Mouse (Mus musculus): ENCODE data around the gene Gtf3c6. TPM values are rescaled to one million over a fixed set of nuclear protein-coding genes. Genes with fewer than 3 reads are reported as not detected.

Gtf3c6 gene
- total RNA-seq (2015; ENCODE audit: low replicate concordance) (14.3 and 19.8 TPM in 2 replicates), total RNA-seq (2017; ENCODE audit: low replicate concordance) (7.4 and 38.7 TPM in 2 replicates)

DNA sequence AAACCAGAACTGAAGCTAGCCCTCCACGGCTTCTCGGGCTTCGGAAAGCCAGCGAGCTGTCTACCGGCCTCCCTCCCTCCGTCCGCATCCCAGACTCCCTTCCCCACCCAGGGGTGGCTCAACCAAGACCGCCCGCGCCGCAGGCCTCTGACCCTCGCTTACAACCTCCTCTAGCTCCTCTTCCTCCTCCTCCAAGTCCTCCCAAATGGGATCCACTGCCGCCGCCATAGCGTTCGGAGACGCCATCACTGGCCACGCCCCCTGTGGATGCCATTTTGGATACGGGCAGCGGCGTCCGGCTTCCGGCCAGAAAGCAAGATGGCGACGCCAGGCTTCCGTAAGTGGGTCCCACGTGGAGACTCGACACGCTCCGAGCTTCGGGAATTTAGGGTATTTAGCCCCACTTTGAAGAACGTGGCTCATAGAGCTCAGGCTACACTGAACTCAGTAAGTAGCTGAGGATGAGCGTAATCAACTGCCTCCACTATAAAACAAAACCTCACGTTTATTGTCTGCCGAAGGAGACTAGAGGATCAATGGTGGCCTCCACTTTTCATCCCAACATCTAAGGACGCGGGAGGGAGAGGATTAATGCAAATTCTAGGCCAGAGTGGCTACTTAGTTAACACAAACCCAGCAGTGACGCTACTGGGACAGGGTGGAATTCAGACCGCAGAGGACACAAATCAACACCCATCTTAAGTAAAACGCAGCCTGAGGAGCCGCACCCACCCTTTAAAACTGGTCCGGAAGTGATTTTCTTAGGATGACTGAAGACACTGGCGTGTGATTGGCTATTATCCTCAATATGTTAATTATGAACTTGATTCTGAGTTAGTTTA is at the start of gene Gtf3c6:
TSS of gene Gtf3c6 (minus strand) at position 695 of the 842 bp plus-strand sequence.
- ATAC-seq (replicated peaks; ENCODE audit: low FRiP score, poor library complexity, severe bottlenecking) = peak; percentile 88

DNA sequence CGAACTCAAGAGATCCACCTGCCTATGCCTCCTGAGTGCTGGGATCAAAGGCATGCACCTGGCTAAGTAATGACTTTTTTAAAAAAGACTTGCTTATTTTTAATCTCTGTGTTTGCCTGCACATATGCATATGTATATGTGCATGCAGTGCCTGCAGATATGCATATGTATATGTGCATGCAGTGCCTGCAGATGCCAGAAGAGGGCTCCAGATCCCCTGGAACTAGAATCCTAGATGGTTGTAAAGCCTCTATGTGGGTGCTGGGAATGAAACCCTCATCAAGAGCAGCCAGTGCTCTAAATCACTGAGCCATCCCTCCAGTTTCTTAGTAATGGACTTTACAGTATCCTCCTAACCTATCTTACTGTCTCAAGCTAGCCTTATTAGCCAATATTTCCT is 48.1 kb upstream of the Gtf3c6 start:
- no peak for ATAC-seq (replicated peaks; ENCODE audit: low FRiP score, poor library complexity, severe bottlenecking)

DNA sequence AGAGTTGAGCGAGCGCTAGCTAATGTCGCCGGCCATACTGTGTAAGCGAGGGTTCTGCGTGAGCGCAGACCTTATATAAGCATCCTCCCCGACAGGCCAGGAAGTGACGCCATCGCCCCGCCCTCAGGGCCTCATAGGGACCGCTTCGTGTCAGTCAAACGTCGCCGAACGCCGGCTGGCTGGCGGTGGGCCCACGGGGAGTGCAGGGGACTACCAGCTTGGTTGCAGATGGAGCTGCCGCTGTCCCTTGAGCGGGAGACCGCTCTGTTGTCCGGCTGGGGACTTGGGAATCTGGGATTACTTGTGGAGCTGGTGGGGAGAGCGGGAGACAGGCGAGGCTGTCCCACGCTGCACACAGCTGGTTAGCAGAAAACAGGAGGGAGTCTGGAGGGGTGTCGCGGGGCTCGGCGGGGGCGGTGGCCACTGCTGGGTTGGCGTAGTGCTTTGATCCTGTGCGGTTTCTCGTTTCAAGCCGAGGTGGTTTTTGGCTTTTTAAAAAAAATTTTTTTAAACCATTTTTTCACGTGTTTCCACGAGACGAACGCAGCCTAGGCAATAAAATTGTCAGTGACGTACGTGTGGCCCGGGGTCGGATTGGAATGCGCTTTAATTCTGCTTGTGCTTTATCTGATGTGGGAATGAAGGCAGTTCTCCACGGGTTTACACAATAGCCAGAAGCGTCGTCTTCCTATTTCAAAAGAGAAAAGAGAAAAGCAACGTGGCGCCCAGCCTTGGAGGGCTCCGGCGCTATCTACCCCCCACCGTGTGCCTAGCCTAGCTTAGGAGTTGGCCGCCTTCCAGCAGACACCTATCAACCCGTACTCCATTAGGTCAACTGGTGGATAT is 44.5 kb upstream of the Gtf3c6 start, which contains the start of gene Amd1:
TSS of gene Amd1 (minus strand) at position 47 of the 846 bp plus-strand sequence.
- ATAC-seq (replicated peaks; ENCODE audit: low FRiP score, poor library complexity, severe bottlenecking) = peak; percentile 91

DNA sequence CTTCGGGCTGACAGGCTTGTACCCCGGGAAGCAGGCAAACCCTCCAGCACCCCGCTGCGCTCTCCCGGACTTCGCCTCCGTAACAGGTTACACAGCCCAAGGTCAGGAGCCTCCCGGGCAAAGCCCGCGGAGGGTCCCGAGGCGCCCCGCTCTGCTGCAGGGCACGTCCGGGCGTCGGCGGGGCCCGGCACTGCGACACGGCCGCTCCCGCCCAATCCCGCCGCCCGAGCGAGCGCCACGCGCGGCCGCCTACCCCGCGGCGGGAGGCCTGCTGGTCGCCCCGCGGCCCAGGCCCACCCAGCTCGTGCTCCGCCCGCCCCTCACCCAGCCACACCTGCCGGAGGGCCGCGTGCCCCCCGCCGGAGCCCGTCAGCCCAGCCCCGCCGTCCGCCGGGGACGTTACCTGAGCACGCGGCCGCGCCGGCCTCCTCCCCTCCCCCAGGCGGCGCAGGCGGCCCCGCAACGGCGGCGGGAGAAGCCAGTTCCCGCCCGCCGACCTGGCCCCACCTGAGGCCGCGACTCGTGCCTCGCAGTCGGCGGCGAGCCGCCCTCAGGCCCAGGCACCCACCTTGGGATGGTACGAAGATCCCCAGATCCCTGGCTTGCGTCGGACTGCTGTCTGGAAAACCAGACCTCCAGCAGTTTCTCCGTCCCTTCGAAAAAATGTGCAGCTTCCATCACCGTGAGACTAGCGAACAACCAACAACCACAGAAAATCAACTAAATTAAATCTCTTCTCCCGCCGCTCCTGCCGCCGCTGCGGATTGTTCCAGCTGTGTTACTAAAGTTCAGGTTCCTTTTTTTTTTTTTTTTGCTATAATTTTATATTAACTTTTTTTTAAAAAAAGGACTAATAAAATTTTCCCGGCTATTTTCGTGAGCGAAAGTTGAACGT is 43.5 kb upstream of the Gtf3c6 start:
- peak; percentile 30 for ATAC-seq (replicated peaks; ENCODE audit: low FRiP score, poor library complexity, severe bottlenecking)

DNA sequence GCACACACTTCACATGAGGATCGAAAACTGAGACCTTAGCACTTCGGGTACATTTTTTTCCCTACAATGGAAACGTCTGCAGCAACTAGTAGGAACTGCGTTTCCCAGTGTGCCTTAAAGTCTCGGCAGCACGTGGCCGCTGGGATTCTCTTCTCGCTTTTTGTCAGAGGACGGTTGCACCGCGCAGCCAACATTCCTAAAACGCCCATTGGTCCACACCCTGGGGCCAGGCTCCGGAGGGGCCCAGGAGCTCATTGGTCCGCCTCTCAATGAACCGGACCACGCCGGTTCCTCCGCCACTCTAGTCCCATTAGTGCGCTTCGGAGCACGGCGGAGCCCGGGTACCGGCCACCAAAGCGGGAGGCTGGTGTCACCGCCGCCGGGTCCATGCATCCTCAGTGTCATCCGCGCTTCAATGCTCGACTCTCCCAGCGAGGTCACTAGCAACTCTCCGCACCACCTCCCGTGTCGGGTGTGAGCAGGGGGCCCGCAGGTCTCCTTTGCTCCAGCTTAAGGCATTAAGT is 42.8 kb upstream of the Gtf3c6 start:
- ATAC-seq (replicated peaks; ENCODE audit: low FRiP score, poor library complexity, severe bottlenecking) = peak; percentile 85

DNA sequence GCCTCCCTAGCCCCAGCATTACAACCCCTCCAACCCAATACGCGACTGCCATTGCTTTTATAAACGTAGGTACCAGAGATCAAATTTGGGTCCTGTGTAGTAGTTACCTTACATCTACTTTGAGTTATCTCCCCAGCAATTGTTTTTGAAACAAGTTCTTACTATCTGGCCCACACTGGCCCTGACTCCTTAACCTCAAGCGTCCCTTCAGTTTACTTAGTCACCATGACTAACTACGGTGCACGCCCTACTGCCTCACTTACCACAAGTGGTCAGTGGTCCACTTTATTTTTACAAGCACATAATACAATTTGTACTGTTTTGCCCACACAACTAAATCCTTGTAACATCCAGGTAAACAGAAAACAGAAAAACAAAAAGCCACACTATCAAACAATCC is 34.7 kb upstream of the Gtf3c6 start:
- no peak for ATAC-seq (replicated peaks; ENCODE audit: low FRiP score, poor library complexity, severe bottlenecking)

DNA sequence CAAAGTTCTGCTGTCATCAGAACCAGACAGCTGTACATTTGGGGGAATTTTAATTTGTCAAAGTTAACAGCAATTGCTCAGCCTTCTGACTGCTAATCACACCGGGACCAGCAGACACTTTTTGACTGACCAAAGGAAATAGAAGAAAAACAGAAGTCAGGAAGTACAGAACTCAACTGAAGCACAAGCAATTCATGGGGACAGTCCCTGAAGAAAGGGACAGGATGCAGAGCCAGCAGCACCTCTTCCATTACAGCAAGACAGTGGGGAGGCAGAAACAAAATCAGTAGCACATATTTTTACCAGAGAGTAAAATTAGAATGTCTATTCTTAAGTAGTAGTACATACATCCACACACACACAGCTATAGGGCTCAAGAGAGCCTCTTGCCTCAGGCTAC is 28.9 kb upstream of the Gtf3c6 start:
- no peak for ATAC-seq (replicated peaks; ENCODE audit: low FRiP score, poor library complexity, severe bottlenecking)

DNA sequence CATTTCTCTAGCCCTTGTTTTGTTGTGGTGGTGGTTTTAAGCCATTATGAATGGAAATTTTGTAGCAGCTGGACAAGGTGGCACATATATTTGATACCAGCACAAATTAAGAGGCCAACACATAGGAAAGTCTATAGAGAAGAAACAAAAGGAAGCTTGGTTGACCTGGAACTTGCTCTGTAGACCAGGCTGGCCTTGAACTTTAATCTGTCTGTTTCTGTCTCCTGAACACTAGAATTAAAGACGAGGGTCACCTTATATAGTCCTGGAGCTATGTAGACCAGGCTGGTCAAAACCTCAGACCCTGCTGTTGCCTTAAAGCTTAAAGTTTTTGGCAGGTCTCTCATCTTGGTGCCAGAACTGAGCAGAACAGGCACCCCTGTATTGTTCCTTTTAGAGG is 27.7 kb upstream of the Gtf3c6 start:
- ATAC-seq (replicated peaks; ENCODE audit: low FRiP score, poor library complexity, severe bottlenecking) = no peak

DNA sequence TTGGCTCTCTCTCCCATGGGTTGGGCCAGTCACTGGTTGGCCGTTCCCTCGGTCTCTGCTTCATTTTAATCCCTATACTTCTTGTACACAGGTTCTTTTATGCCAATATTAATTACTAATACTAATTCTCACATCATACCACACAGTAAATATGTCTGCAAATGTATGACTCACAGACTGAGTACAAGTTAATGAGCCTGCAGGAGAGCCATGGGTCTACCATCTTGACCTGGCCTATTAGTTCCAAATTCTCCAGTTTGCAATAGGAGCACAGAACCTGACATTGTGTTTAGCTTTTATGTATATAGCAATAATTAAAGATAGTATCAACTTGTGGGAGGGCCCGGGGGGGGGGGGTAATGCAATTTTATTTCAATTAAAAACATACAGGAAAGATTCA is 27.1 kb upstream of the Gtf3c6 start:
- ATAC-seq (replicated peaks; ENCODE audit: low FRiP score, poor library complexity, severe bottlenecking) = no peak

DNA sequence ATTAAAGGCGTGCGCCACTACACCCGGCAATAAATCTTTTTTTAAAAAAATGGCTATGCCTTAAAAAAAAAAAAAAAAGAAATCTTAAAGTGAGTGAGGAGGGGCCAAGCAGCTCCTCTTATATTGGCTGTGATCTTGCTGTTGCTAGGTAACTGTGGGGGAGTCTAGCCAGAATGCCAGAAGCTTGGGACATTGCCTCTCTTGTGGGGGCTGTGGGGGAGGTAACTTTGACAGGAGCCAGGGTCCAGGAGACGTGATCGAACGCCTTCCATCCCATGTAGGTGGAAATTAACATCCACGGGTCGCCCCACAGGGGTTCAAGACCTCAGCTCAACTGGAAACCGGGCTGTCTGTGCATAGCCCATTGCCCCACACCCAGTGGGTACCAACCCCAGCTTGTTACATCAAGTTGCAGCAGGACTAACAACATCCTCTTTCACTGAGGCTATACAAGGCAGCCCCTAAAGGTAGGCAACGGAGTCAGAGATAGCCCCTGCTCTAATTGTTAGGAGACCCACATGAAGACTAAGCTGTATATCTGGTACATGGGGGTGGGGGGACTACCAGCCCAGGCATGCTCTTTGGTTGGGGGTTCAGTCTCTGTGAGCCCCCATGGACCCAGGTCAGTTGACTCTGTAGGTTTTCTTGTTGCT is 26.4 kb upstream of the Gtf3c6 start:
- no peak for ATAC-seq (replicated peaks; ENCODE audit: low FRiP score, poor library complexity, severe bottlenecking)

DNA sequence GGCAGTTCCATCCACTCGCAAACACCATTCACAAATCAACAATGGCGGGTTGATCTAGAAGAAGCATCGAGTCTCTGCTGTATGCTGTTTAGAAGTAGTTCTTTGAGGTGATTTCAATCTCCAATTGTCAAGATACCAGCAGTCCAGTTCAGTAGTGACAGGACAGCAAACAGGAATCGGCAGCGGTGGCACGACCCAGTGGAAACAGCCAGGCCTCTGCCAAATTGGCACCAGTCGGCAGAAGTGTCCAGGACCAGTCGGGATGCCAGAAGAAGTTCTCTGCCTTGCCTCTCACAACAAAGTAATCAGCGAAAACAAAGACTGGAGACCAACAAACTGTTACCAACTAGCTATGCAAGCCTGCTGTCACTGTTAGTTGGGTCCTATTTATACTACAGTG is 25.7 kb upstream of the Gtf3c6 start:
- ATAC-seq (replicated peaks; ENCODE audit: low FRiP score, poor library complexity, severe bottlenecking) = no peak

DNA sequence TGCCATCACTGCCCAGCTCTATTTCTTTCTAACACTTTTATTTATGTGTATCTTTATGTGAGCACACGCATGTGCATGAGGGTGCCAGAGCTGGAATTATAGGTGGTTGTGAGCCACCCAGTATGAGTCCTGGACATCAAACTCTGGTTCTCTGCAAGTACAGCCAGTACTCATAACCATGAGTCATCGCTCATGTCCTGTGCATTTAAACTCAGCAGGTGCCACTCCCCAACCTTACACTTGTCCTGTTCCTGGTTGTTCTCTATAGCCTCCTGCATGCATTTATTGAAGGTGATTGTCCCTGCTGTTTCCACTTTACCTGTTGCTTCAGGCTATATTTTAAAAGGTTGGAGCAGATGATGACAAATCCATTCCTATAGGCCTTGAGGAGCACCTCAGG is 23.7 kb upstream of the Gtf3c6 start:
- ATAC-seq (replicated peaks; ENCODE audit: low FRiP score, poor library complexity, severe bottlenecking) = no peak

DNA sequence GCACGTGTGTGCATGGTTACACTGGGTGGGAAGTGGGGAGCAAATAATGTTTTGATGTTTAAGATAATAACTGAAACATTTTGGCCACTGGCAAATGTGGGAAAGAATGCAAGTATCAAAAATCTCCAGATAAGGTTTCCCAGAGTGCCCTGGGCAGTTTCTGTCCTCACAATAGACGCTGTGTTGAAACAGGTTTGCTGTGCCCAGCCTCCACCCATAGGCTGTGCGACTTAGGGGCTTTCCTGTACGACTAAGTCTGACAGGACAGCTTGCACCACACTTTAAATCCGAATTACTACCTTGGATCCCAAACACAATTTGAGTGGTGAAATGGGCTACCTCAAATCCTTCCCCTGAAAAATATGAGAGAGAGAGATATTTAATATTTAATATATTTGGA is 20.4 kb upstream of the Gtf3c6 start:
- no peak for ATAC-seq (replicated peaks; ENCODE audit: low FRiP score, poor library complexity, severe bottlenecking)

DNA sequence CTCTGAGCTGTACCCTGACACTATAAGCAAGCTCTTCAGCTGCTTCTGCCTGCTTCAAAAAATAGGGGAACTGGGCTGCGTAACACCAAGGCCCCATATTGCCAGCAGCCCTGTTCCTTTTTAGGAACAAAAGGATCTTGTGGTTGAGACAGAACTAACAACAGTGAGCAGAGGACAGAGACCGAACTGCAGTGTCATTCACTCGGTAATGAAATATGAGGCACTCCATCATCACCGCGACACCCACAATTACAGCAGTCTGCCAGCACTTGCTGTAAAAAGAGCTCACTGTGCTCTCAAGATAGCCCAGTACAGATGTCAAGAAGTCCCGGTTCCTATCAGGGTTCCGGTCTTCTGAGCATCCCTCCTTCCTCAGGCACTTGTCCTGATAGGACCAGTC is 18.1 kb upstream of the Gtf3c6 start:
- ATAC-seq (replicated peaks; ENCODE audit: low FRiP score, poor library complexity, severe bottlenecking) = 0 out of 2 replicates have a peak, but pooled peaks have one; percentile 15

DNA sequence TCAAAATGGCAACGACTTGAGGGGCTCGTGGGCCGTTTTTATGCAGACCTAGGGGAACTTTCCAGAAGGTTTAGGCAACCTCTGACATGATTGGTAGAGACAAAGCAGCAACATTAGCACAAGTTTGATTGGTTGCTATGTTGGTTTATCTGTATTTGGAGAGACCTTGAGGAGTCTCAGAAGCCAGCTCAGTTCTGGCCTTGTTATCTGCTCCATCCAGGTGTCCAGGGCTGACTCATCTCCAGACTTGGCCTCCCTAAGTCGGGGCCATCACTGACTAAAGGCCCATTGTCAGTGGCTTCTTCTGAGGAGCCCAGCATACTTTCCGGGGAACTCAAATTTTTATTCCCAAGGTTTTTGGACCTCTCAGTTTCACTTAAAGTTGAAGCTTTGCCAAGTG is 16.0 kb upstream of the Gtf3c6 start:
- peak; percentile 95 for ATAC-seq (replicated peaks; ENCODE audit: low FRiP score, poor library complexity, severe bottlenecking)

DNA sequence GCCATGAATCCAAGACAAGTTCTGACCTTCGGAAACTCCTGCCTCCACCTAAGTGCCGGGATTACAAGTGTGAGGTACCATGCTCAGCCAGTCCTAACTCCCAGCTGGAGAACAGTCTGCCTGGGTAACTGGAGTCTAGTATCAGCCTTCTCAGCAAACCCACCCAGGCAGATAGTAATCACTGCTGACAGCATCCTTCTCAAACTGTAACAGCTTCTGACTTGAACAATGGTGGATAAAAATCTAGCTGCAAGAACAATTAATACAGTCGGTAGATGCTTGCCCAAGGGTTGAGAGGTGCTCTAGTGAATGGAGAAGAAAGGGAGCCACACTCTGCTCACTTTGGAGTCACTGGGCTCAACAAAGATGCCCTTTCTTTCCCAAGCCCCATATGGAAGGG is 13.3 kb upstream of the Gtf3c6 start:
- ATAC-seq (replicated peaks; ENCODE audit: low FRiP score, poor library complexity, severe bottlenecking) = no peak

DNA sequence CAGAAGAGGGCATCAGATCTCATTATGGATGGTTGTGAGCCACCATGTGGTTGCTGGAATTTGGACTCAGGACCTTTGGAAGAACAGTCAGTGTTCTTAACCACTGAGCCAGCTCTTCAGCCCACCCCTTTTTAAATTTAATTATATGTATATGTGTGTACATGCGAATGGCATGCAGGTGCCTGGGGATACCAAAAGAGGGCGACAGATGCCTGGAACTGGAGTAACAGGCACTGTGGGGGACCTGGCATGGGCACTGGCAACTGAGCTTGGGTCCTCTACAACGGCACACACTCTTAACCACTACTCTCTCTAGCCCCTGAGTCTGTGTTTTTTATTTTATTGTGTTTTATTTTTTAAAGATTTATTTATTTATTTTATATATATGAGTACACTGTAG is 7.0 kb upstream of the Gtf3c6 start:
- ATAC-seq (replicated peaks; ENCODE audit: low FRiP score, poor library complexity, severe bottlenecking) = no peak

DNA sequence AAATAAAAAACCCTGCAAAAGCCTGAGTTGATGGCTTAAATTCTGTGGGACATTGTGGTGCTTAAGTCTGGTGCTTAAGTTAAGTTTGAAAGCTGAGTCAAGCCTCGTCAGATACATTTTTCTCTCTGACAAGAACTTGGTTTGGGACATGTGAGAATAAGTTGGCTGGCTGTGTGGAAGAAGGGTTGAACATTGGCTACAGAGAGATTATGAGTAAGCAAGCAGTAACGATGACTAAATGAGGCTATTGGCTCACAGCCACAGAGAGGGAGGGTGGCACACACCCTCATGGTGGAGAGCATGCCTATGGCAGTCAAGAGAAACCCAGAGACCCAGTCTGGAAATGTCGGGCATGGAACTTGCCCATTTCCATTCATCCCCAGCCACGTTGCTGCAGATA is 5.8 kb upstream of the Gtf3c6 start:
- ATAC-seq (replicated peaks; ENCODE audit: low FRiP score, poor library complexity, severe bottlenecking) = no peak

DNA sequence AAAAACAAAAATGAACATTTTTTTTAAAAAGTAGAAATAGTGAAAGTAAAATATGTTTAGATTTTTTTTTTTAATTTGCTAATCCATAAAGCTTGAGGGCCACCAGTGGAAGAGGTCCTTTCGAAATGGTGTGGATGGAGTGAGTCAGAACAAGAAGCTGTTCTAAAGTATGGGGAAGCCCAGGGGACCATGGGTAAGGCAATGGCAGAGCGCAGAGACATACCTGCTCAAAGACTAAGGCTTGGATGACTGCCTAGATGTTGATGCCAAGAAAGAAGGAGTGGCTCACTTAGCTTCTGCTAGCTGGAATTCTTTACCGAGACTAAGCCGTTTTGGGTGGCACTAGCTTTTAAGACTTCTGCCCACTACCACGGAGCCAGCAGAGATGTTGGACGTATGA is 4.3 kb upstream of the Gtf3c6 start:
- ATAC-seq (replicated peaks; ENCODE audit: low FRiP score, poor library complexity, severe bottlenecking) = no peak

Data from erythroid progenitor cell, adult 5-6 weeks (primary cell).